Mouse (Mus musculus): ENCODE data around the gene Atp1b1. TPM values are rescaled to one million over a fixed set of nuclear protein-coding genes. Genes with fewer than 3 reads are reported as not detected.

Atp1b1 gene
- polyA plus RNA-seq, 1 experiment: 35.4 TPM

GRCm38 (mm10) chr1:164411306-164411705 lies 46.8 kb downstream of the Atp1b1 start:
- H3K4me1 ChIP-seq (ENCODE audit: control insufficient read depth, insufficient read depth, low read length): no peaks in the 10 kb centered on the region
- TF ChIP-seq POLR2A (IDR thresholded peaks at IDR 0.05; ENCODE audit: low read depth, low read length) (no peak), CTCF (IDR thresholded peaks at IDR 0.05; ENCODE audit: borderline replicate concordance, insufficient read depth, low read length) (no peak)
- H3K27ac ChIP-seq (ENCODE audit: insufficient read depth, low read length): no peak overlapping the region
- H3K4me3 ChIP-seq (ENCODE audit: insufficient read depth, low read length): no peak overlapping the region

- no peaks in the 10 kb centered on the region for H3K4me1 ChIP-seq (ENCODE audit: control insufficient read depth, insufficient read depth, low read length)
- H3K4me3 ChIP-seq (ENCODE audit: insufficient read depth, low read length): no peak overlapping the region
- H3K27ac ChIP-seq (ENCODE audit: insufficient read depth, low read length): no peak overlapping the region
- TF ChIP-seq POLR2A (IDR thresholded peaks at IDR 0.05; ENCODE audit: low read depth, low read length) (no peak), CTCF (IDR thresholded peaks at IDR 0.05; ENCODE audit: borderline replicate concordance, insufficient read depth, low read length) (no peak)
These were observed 49.5 kb downstream of the Atp1b1 start for GRCm38 (mm10) chr1:164408655-164409054.

GRCm38 (mm10) chr1:164406506-164406905 lies 51.6 kb downstream of the Atp1b1 start:
- TF ChIP-seq CTCF (IDR thresholded peaks at IDR 0.05; ENCODE audit: borderline replicate concordance, insufficient read depth, low read length): no peak
- no peak for TF ChIP-seq POLR2A (IDR thresholded peaks at IDR 0.05; ENCODE audit: low read depth, low read length)
- Histone ChIP-seq H3K4me1 (ENCODE audit: control insufficient read depth, insufficient read depth, low read length) (no peaks in the 10 kb centered on the region), H3K27ac (ENCODE audit: insufficient read depth, low read length) (no peak overlapping the region), H3K4me3 (ENCODE audit: insufficient read depth, low read length) (no peak overlapping the region)

GRCm38 (mm10) chr1:164405385-164405802 lies 52.8 kb downstream of the Atp1b1 start:
- Histone ChIP-seq H3K4me3 (ENCODE audit: insufficient read depth, low read length) (no peak overlapping the region), H3K27ac (ENCODE audit: insufficient read depth, low read length) (no peak overlapping the region), H3K4me1 (ENCODE audit: control insufficient read depth, insufficient read depth, low read length) (no peaks in the 10 kb centered on the region)
- TF ChIP-seq CTCF (IDR thresholded peaks at IDR 0.05; ENCODE audit: borderline replicate concordance, insufficient read depth, low read length) (no peak), POLR2A (IDR thresholded peaks at IDR 0.05; ENCODE audit: low read depth, low read length) (no peak)

- Histone ChIP-seq H3K4me3 (ENCODE audit: insufficient read depth, low read length) (no peak overlapping the region), H3K4me1 (ENCODE audit: control insufficient read depth, insufficient read depth, low read length) (no peaks in the 10 kb centered on the region), H3K27ac (ENCODE audit: insufficient read depth, low read length) (no peak overlapping the region)
- no peak for TF ChIP-seq POLR2A (IDR thresholded peaks at IDR 0.05; ENCODE audit: low read depth, low read length)
- no peak for TF ChIP-seq CTCF (IDR thresholded peaks at IDR 0.05; ENCODE audit: borderline replicate concordance, insufficient read depth, low read length)
These were observed 58.6 kb downstream of the Atp1b1 start for GRCm38 (mm10) chr1:164399578-164399977.

- Histone ChIP-seq H3K4me3 (ENCODE audit: insufficient read depth, low read length) (no peak overlapping the region), H3K4me1 (ENCODE audit: control insufficient read depth, insufficient read depth, low read length) (no peaks in the 10 kb centered on the region), H3K27ac (ENCODE audit: insufficient read depth, low read length) (no peak overlapping the region)
- TF ChIP-seq CTCF (IDR thresholded peaks at IDR 0.05; ENCODE audit: borderline replicate concordance, insufficient read depth, low read length): no peak
- no peak for TF ChIP-seq POLR2A (IDR thresholded peaks at IDR 0.05; ENCODE audit: low read depth, low read length)
These were observed 60.5 kb downstream of the Atp1b1 start for GRCm38 (mm10) chr1:164397672-164398071.

GRCm38 (mm10) chr1:164395131-164395780 lies 62.9 kb downstream of the Atp1b1 start:
- Histone ChIP-seq H3K4me3 (ENCODE audit: insufficient read depth, low read length) (no peak overlapping the region), H3K4me1 (ENCODE audit: control insufficient read depth, insufficient read depth, low read length) (no peaks in the 10 kb centered on the region), H3K27ac (ENCODE audit: insufficient read depth, low read length) (no peak overlapping the region)
- TF ChIP-seq CTCF (IDR thresholded peaks at IDR 0.05; ENCODE audit: borderline replicate concordance, insufficient read depth, low read length) (no peak), POLR2A (IDR thresholded peaks at IDR 0.05; ENCODE audit: low read depth, low read length) (no peak)

- no peak for TF ChIP-seq POLR2A (IDR thresholded peaks at IDR 0.05; ENCODE audit: low read depth, low read length)
- no peak for TF ChIP-seq CTCF (IDR thresholded peaks at IDR 0.05; ENCODE audit: borderline replicate concordance, insufficient read depth, low read length)
- Histone ChIP-seq H3K4me1 (ENCODE audit: control insufficient read depth, insufficient read depth, low read length) (no peaks in the 10 kb centered on the region), H3K4me3 (ENCODE audit: insufficient read depth, low read length) (no peak overlapping the region), H3K27ac (ENCODE audit: insufficient read depth, low read length) (no peak overlapping the region)
These were observed 66.0 kb downstream of the Atp1b1 start for GRCm38 (mm10) chr1:164392176-164392575.

- Histone ChIP-seq H3K4me1 (ENCODE audit: control insufficient read depth, insufficient read depth, low read length) (no peaks in the 10 kb centered on the region), H3K27ac (ENCODE audit: insufficient read depth, low read length) (no peak overlapping the region), H3K4me3 (ENCODE audit: insufficient read depth, low read length) (no peak overlapping the region)
- TF ChIP-seq CTCF (IDR thresholded peaks at IDR 0.05; ENCODE audit: borderline replicate concordance, insufficient read depth, low read length) (no peak), POLR2A (IDR thresholded peaks at IDR 0.05; ENCODE audit: low read depth, low read length) (no peak)
These were observed 68.4 kb downstream of the Atp1b1 start for GRCm38 (mm10) chr1:164389743-164390142.

Other genes starting within 250 kb of the Atp1b1 start
- 38.3 and 43.4 TPM in 2 replicates for gene Slc19a2, start 209.3 kb downstream of the Atp1b1 start, polyA plus RNA-seq (2011; ENCODE audit: insufficient read length, low read depth, missing spikeins)
- gene Ccdc181, start 182.8 kb downstream of the Atp1b1 start, polyA plus RNA-seq (2011; ENCODE audit: insufficient read length, low read depth, missing spikeins): 6.3 and 8.8 TPM in 2 replicates
- 20.0 TPM in 2 replicates for gene Nme7, start 154.2 kb downstream of the Atp1b1 start, polyA plus RNA-seq (2011; ENCODE audit: insufficient read length, low read depth, missing spikeins)
- 24.3 and 31.3 TPM in 2 replicates for gene Blzf1, start 150.9 kb downstream of the Atp1b1 start, polyA plus RNA-seq (2011; ENCODE audit: insufficient read length, low read depth, missing spikeins)